Mouse (Mus musculus): Measurements from ENCODE around the gene Isl2.

Gene Isl2

GRCm38 (mm10) chr9:55538377-55538776 lies at the start of gene Isl2:
Gene Isl2, plus strand, starts transcription at chr9:55538672.
- DNase-seq (ENCODE audit: low spot score) = no peak

GRCm38 (mm10) chr9:55507922-55508321 lies 30.6 kb upstream of the Isl2 start:
- no peak for DNase-seq (ENCODE audit: low spot score)

GRCm38 (mm10) chr9:55508701-55509100 lies 29.8 kb upstream of the Isl2 start:
- DNase-seq (ENCODE audit: low spot score) = no peak

- no peak for DNase-seq (ENCODE audit: low spot score)
These were observed 28.7 kb upstream of the Isl2 start for GRCm38 (mm10) chr9:55509731-55510130.

GRCm38 (mm10) chr9:55510651-55511235 lies 27.7 kb upstream of the Isl2 start:
- no peak for DNase-seq (ENCODE audit: low spot score)

- DNase-seq (ENCODE audit: low spot score) = peak; percentile 11
These were observed 26.9 kb upstream of the Isl2 start for GRCm38 (mm10) chr9:55511521-55511993.

- peak; percentile 91 for DNase-seq (ENCODE audit: low spot score)
These were observed 26.4 kb upstream of the Isl2 start, which contains the start of gene Etfa for GRCm38 (mm10) chr9:55512027-55512543. Gene Etfa, minus strand, starts transcription at chr9:55512243.

- no peak for DNase-seq (ENCODE audit: low spot score)
These were observed 12.8 kb upstream of the Isl2 start for GRCm38 (mm10) chr9:55525716-55526115.

- DNase-seq (ENCODE audit: low spot score) = no peak
These were observed 2.6 kb upstream of the Isl2 start for GRCm38 (mm10) chr9:55535907-55536306.

GRCm38 (mm10) chr9:55539006-55539405 lies 534 bp downstream of the Isl2 start:
- no peak for DNase-seq (ENCODE audit: low spot score)

GRCm38 (mm10) chr9:55539661-55540390 lies 1.4 kb downstream of the Isl2 start:
- no peak for DNase-seq (ENCODE audit: low spot score)

GRCm38 (mm10) chr9:55540391-55540770 lies 1.9 kb downstream of the Isl2 start:
- DNase-seq (ENCODE audit: low spot score) = no peak

GRCm38 (mm10) chr9:55540888-55541287 lies 2.4 kb downstream of the Isl2 start:
- no peak for DNase-seq (ENCODE audit: low spot score)

- DNase-seq (ENCODE audit: low spot score) = no peak
These were observed 3.4 kb downstream of the Isl2 start for GRCm38 (mm10) chr9:55541681-55542365.

- no peak for DNase-seq (ENCODE audit: low spot score)
These were observed 4.2 kb downstream of the Isl2 start for GRCm38 (mm10) chr9:55542366-55543325.

- DNase-seq (ENCODE audit: low spot score) = no peak
These were observed 4.8 kb downstream of the Isl2 start for GRCm38 (mm10) chr9:55543336-55543702.

GRCm38 (mm10) chr9:55543703-55544401 lies 5.4 kb downstream of the Isl2 start:
- DNase-seq (ENCODE audit: low spot score) = no peak

- DNase-seq (ENCODE audit: low spot score) = no peak
These were observed 6.5 kb downstream of the Isl2 start for GRCm38 (mm10) chr9:55544861-55545555.

- no peak for DNase-seq (ENCODE audit: low spot score)
These were observed 7.2 kb downstream of the Isl2 start for GRCm38 (mm10) chr9:55545556-55546175.
